In the genomic region with DNA sequence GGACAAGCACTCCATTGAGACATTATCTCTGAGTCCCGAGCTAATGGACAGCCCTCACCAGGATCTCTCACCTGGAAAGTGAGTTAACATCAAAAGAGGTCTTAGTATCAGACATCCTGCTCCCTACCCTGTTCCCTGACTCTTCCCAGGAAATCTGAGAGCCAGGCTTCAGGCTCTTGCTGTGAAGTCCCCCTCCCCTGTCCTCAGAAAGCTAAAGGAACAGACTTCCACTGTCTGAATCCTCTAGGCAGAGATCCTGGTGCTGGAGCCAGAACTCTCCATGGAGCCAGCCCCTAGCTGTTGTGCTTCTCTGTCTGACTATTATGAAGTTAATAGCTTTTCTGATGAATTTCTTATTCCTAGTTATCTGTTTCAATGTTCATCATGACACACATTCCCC, we compare ENCODE assay signal across 18 mouse cellular contexts.
DNase-seq lines count a peak whose midpoint lies in the region; ATAC-seq lines count a peak whose summit lies in the region.
"Had no signal": no experiment of that assay in that cellular context is flagged by ENCODE, and none has a peak within 500 bp of the region (broad histone marks: within the 10 kb centered on the region; RNA-seq: fewer than 3 reads in every experiment).

No protein-coding gene starts in this region.

- 16% methylated on average over 1 of the region's 1 CpGs for WGBS in forebrain, embryonic 12.5 days
- WGBS in forebrain, embryonic 11.5 days: 0% methylated on average over 1 of the region's 1 CpGs
- WGBS in neural tube, embryonic 13.5 days: 8% methylated on average over 1 of the region's 1 CpGs
- 0% methylated on average over 1 of the region's 1 CpGs for WGBS in midbrain, embryonic 11.5 days

- ATAC-seq in forebrain, embryonic 12.5 days (ENCODE audit: low FRiP score): no peak
- ATAC-seq in forebrain, embryonic 11.5 days (replicated peaks; ENCODE audit: low FRiP score): no peak
- ATAC-seq in neural tube, embryonic 13.5 days (ENCODE audit: low read depth): no peak
- ATAC-seq in midbrain, embryonic 11.5 days (ENCODE audit: low FRiP score): no peak
- ATAC-seq: liver, postnatal 0 days had no signal

- no peaks in the 10 kb centered on the region for H3K9me3 ChIP-seq in forebrain, embryonic 12.5 days
- H3K9me3 ChIP-seq in forebrain, embryonic 11.5 days (ENCODE audit: control insufficient read depth, low read length): no peaks in the 10 kb centered on the region
- H3K9me3 ChIP-seq in neural tube, embryonic 13.5 days: no peaks in the 10 kb centered on the region
- H3K9me3 ChIP-seq in midbrain, embryonic 11.5 days (ENCODE audit: control insufficient read depth, low read length): no peaks in the 10 kb centered on the region
- H3K9me3 ChIP-seq: kidney, embryonic 15.5 days; limb, embryonic 12.5 days had no signal

- H3K4me1 ChIP-seq in forebrain, embryonic 12.5 days: peaks cover 34% of the 10 kb centered on the region
- H3K4me1 ChIP-seq in forebrain, embryonic 11.5 days (replicated peaks; ENCODE audit: control insufficient read depth, insufficient read depth, low read length): peaks cover 2% of the 10 kb centered on the region; the same call in 1 of the 2 replicates
- peaks cover 38% of the 10 kb centered on the region for H3K4me1 ChIP-seq in neural tube, embryonic 13.5 days (replicated peaks)
- H3K4me1 ChIP-seq in midbrain, embryonic 11.5 days (ENCODE audit: control insufficient read depth, insufficient read depth, low read length): peaks cover 9% of the 10 kb centered on the region

- no peak for DNase-seq in forebrain, embryonic 11.5 days (ENCODE audit: low spot score)
- DNase-seq in neural tube, embryonic 10.5 days (ENCODE audit: extremely low spot score, low spot score): no peak
- DNase-seq in midbrain, embryonic 11.5 days (ENCODE audit: low spot score, missing footprints): peak; percentile 78
- no peak for DNase-seq in adrenal gland, adult 8-10 months
- no peak for DNase-seq in gastrocnemius, postnatal 25 days
- DNase-seq in adrenal gland, postnatal 36 days: no peak
- DNase-seq: adrenal gland, postnatal 25 days; cerebellum, postnatal 25 days; gastrocnemius, adult 2 months; heart, adult 2 months; heart, postnatal 36 days; liver, postnatal 0 days; thymus, postnatal 25 days had no signal

- H3K27ac ChIP-seq in forebrain, embryonic 12.5 days: peak overlapping the region; percentile 50; the same call in 1 of the 2 replicates
- H3K27ac ChIP-seq in forebrain, embryonic 11.5 days (ENCODE audit: low read depth, low read length): no peak overlapping the region
- peak overlapping the region; percentile 42 for H3K27ac ChIP-seq in neural tube, embryonic 13.5 days (replicated peaks)
- no peak overlapping the region for H3K27ac ChIP-seq in midbrain, embryonic 11.5 days (ENCODE audit: low read depth, low read length)
- H3K27ac ChIP-seq: gastrocnemius, adult 2 months; heart, adult 2 months; kidney, embryonic 15.5 days; limb, embryonic 12.5 days had no signal

- no peak overlapping the region for H3K4me2 ChIP-seq in forebrain, embryonic 12.5 days
- no peak overlapping the region for H3K4me2 ChIP-seq in forebrain, embryonic 11.5 days (ENCODE audit: low read depth, low read length, severe bottlenecking)
- H3K4me2 ChIP-seq in neural tube, embryonic 13.5 days: no peak overlapping the region
- H3K4me2 ChIP-seq in midbrain, embryonic 11.5 days: no peak overlapping the region
- H3K4me2 ChIP-seq: kidney, embryonic 15.5 days; limb, embryonic 12.5 days had no signal

- no peak overlapping the region for H3K9ac ChIP-seq in forebrain, embryonic 12.5 days
- no peak overlapping the region for H3K9ac ChIP-seq in forebrain, embryonic 11.5 days (ENCODE audit: low read length)
- no peak overlapping the region for H3K9ac ChIP-seq in neural tube, embryonic 13.5 days
- no peak overlapping the region for H3K9ac ChIP-seq in midbrain, embryonic 11.5 days (ENCODE audit: low read length)
- H3K9ac ChIP-seq: kidney, embryonic 15.5 days; limb, embryonic 12.5 days; liver, postnatal 0 days had no signal

- H3K4me3 ChIP-seq in forebrain, embryonic 12.5 days (replicated peaks): no peak overlapping the region
- no peak overlapping the region for H3K4me3 ChIP-seq in forebrain, embryonic 11.5 days (ENCODE audit: low read depth, low read length)
- no peak overlapping the region for H3K4me3 ChIP-seq in neural tube, embryonic 13.5 days
- H3K4me3 ChIP-seq in midbrain, embryonic 11.5 days (ENCODE audit: low read depth, low read length): no peak overlapping the region
- H3K4me3 ChIP-seq: gastrocnemius, adult 2 months; heart, adult 2 months; kidney, embryonic 15.5 days; limb, embryonic 12.5 days had no signal

- H3K27me3 ChIP-seq in forebrain, embryonic 12.5 days: no peaks in the 10 kb centered on the region
- no peaks in the 10 kb centered on the region for H3K27me3 ChIP-seq in forebrain, embryonic 11.5 days (ENCODE audit: control insufficient read depth, insufficient read depth, low read length)
- H3K27me3 ChIP-seq in neural tube, embryonic 13.5 days: no peaks in the 10 kb centered on the region
- no peaks in the 10 kb centered on the region for H3K27me3 ChIP-seq in midbrain, embryonic 11.5 days (ENCODE audit: control insufficient read depth, insufficient read depth, low read length)
- H3K27me3 ChIP-seq: CH12.LX; kidney, embryonic 15.5 days; limb, embryonic 12.5 days had no signal

- no peaks in the 10 kb centered on the region for H3K36me3 ChIP-seq in forebrain, embryonic 12.5 days (replicated peaks)
- no peaks in the 10 kb centered on the region for H3K36me3 ChIP-seq in forebrain, embryonic 11.5 days (ENCODE audit: control insufficient read depth, insufficient read depth, low read length)
- no peaks in the 10 kb centered on the region for H3K36me3 ChIP-seq in neural tube, embryonic 13.5 days
- H3K36me3 ChIP-seq in midbrain, embryonic 11.5 days (ENCODE audit: control insufficient read depth, insufficient read depth, low read length): no peaks in the 10 kb centered on the region
- H3K36me3 ChIP-seq: kidney, embryonic 15.5 days; limb, embryonic 12.5 days had no signal

Comparison
In these comparisons a context has a peak if more than half of its experiments do, and no peak if none do; other contexts are left out.
1. H3K27ac ChIP-seq: peak in forebrain, embryonic 12.5 days (single experiment) and neural tube, embryonic 13.5 days (single experiment); none in forebrain, embryonic 11.5 days (single experiment) and midbrain, embryonic 11.5 days (single experiment).